Mouse (Mus musculus) neural tube, embryonic 13.5 days (tissue): ENCODE results near the gene Gper1. TPM values are rescaled to one million over a fixed set of nuclear protein-coding genes. Genes with fewer than 3 reads are reported as not detected.
A peak's percentile ranks its signal among the peaks of the same experiment; 100 is the strongest.

Experiments
- ATAC-seq: fragments of 200-750 bp; cut with Nextera tagmentation; 2 replicates; pipeline ENCODE4 v1.8.0; 2017; ENCODE audit warnings: low read depth, mild to moderate bottlenecking, moderate TSS enrichment, moderate library complexity
- H3K27ac ChIP-seq: fragments of 300-500 bp; sonication (generic); replicated peaks from 2 replicates; pipeline ENCODE4 v1.5.1; 2015; ENCODE audit warnings: moderate library complexity, mild to moderate bottlenecking, inconsistent platforms
- H3K27me3 ChIP-seq: fragments of 300-500 bp; sonication (generic); 2 replicates; pipeline ENCODE4 v1.6.1; 2015; ENCODE audit warnings: mild to moderate bottlenecking, inconsistent platforms
- H3K36me3 ChIP-seq: fragments of 300-500 bp; sonication (generic); 2 replicates; pipeline ENCODE4 v1.6.1; 2015; ENCODE audit warnings: mild to moderate bottlenecking, inconsistent platforms
- H3K4me1 ChIP-seq: fragments of 300-500 bp; sonication (generic); replicated peaks from 2 replicates; pipeline ENCODE4 v1.6.1; 2015; ENCODE audit warnings: inconsistent platforms
- H3K4me2 ChIP-seq: fragments of 300-500 bp; sonication (generic); 2 replicates; pipeline ENCODE4 v1.6.1; 2015; ENCODE audit warnings: inconsistent platforms, mild to moderate bottlenecking, moderate library complexity
- H3K4me3 ChIP-seq: fragments of 300-500 bp; sonication (generic); 2 replicates; pipeline ENCODE4 v1.5.1; 2015; ENCODE audit warnings: mild to moderate bottlenecking, inconsistent platforms
- H3K9ac ChIP-seq: fragments of 300-500 bp; sonication (generic); 2 replicates; pipeline ENCODE4 v1.6.1; 2015; ENCODE audit warnings: moderate library complexity, mild to moderate bottlenecking, inconsistent platforms
- H3K9me3 ChIP-seq: fragments of 300-500 bp; sonication (generic); 2 replicates; pipeline ENCODE4 v1.6.1; 2016; ENCODE audit warnings: inconsistent platforms
- WGBS: fragments of 180-500 bp; shearing (Covaris S2); methylation state at CpG from one replicate; pipeline ENCODE4 v1.1.7; 2015; 5-methylcytosine and 5-hydroxymethylcytosine counted together
- polyA plus RNA-seq: library from polyadenylated mRNA; unstranded; fragments of >200 nt; fragmentation: Nextera tagmentation; extraction: Ambion mirVana; gene quantifications from 2 replicates; pipeline ENCODE4 v1.2.1, GENCODE M21; 2015

The Gper1 gene
- polyA plus RNA-seq, 1 experiment from 2014 or later: 9.9 TPM

GRCm38 (mm10) chr5:139460384-139461067, 37.6 kb downstream of the Gper1 start, which contains the start of gene 3110082I17Rik:
Gene 3110082I17Rik (minus strand): TSS chr5:139460527.
- Histone ChIP-seq H3K4me3 (peak within 1 kb of the TSS; percentile 66), H3K27ac (no peak within 1 kb of the TSS), H3K36me3 (no peaks in the 10 kb centered on the region), H3K27me3 (no peaks in the 10 kb centered on the region), H3K9ac (peak within 1 kb of the TSS; percentile 76), H3K4me2 (peak within 1 kb of the TSS; percentile 78), H3K9me3 (no peaks in the 10 kb centered on the region), H3K4me1 (peaks cover 15% of the 10 kb centered on the region)
- 4% methylated on average over 42 of the region's 42 CpGs for WGBS
- peak; percentile 99 for ATAC-seq

GRCm38 (mm10) chr5:139464874-139465273, 41.9 kb downstream of the Gper1 start:
- Histone ChIP-seq H3K9ac (no peak overlapping the region), H3K36me3 (no peaks in the 10 kb centered on the region), H3K4me1 (peaks cover 8% of the 10 kb centered on the region), H3K4me3 (no peak overlapping the region), H3K4me2 (no peak overlapping the region), H3K9me3 (no peaks in the 10 kb centered on the region), H3K27ac (no peak overlapping the region), H3K27me3 (no peaks in the 10 kb centered on the region)
- ATAC-seq: no peak
- WGBS: 79% methylated on average over 4 of the region's 4 CpGs

GRCm38 (mm10) chr5:139466373-139466772, 43.4 kb downstream of the Gper1 start:
- H3K4me3 ChIP-seq: no peak overlapping the region
- H3K4me2 ChIP-seq: no peak overlapping the region
- H3K9ac ChIP-seq: no peak overlapping the region
- H3K27ac ChIP-seq: no peak overlapping the region
- no peak for ATAC-seq
- peaks cover 9% of the 10 kb centered on the region for H3K36me3 ChIP-seq
- 74% methylated on average over 2 of the region's 2 CpGs for WGBS
- H3K4me1 ChIP-seq: no peaks in the 10 kb centered on the region
- no peaks in the 10 kb centered on the region for H3K9me3 ChIP-seq
- H3K27me3 ChIP-seq: no peaks in the 10 kb centered on the region

- peaks cover 14% of the 10 kb centered on the region for H3K36me3 ChIP-seq
- H3K9ac ChIP-seq: no peak overlapping the region
- H3K27me3 ChIP-seq: no peaks in the 10 kb centered on the region
- H3K27ac ChIP-seq: no peak overlapping the region
- no peak overlapping the region for H3K4me2 ChIP-seq
- H3K4me1 ChIP-seq: no peaks in the 10 kb centered on the region
- no peaks in the 10 kb centered on the region for H3K9me3 ChIP-seq
- WGBS: 75% methylated on average over 4 of the region's 4 CpGs
- no peak overlapping the region for H3K4me3 ChIP-seq
- no peak for ATAC-seq
Measured at GRCm38 (mm10) chr5:139466801-139467200, 43.9 kb downstream of the Gper1 start.

- Histone ChIP-seq H3K4me2 (no peak overlapping the region), H3K27ac (no peak overlapping the region), H3K4me1 (no peaks in the 10 kb centered on the region), H3K4me3 (no peak overlapping the region), H3K27me3 (no peaks in the 10 kb centered on the region), H3K36me3 (peaks cover 26% of the 10 kb centered on the region), H3K9me3 (no peaks in the 10 kb centered on the region), H3K9ac (no peak overlapping the region)
- ATAC-seq: no peak
- WGBS: 48% methylated on average over 5 of the region's 5 CpGs
Measured at GRCm38 (mm10) chr5:139467998-139468397, 45.0 kb downstream of the Gper1 start.

GRCm38 (mm10) chr5:139474741-139475140, 51.8 kb downstream of the Gper1 start:
- H3K27ac ChIP-seq: 0 out of 2 replicates have a peak overlapping the region, but pooled peaks have one; percentile 5
- H3K36me3 ChIP-seq: peaks cover 91% of the 10 kb centered on the region
- no peak overlapping the region for H3K9ac ChIP-seq
- H3K9me3 ChIP-seq: no peaks in the 10 kb centered on the region
- no peaks in the 10 kb centered on the region for H3K4me1 ChIP-seq
- peak; percentile 75 for ATAC-seq
- H3K4me2 ChIP-seq: no peak overlapping the region
- 44% methylated on average over 9 of the region's 9 CpGs for WGBS
- no peaks in the 10 kb centered on the region for H3K27me3 ChIP-seq
- no peak overlapping the region for H3K4me3 ChIP-seq

Other genes with a start within 250 kb of the Gper1 start
- 40.4 and 42.1 TPM in 2 replicates for gene Sun1, start 222.5 kb upstream of the Gper1 start, polyA plus RNA-seq
- 116 and 119 TPM in 2 replicates for gene Get4, start 170.8 kb upstream of the Gper1 start, polyA plus RNA-seq
- gene Adap1, start 97.5 kb upstream of the Gper1 start, polyA plus RNA-seq: 51.5 and 66.3 TPM in 2 replicates
- 113 and 120 TPM in 2 replicates for gene Cox19, start 71.7 kb upstream of the Gper1 start, polyA plus RNA-seq
- gene Cyp2w1, start 70.5 kb upstream of the Gper1 start, polyA plus RNA-seq: not detected in 2 replicates
- gene Gpr146, start 45.5 kb upstream of the Gper1 start, polyA plus RNA-seq: 1.8 and 1.9 TPM in 2 replicates
- 0.38 and 0.39 TPM in 2 replicates for gene C130050O18Rik, start 17.9 kb upstream of the Gper1 start, polyA plus RNA-seq
- gene 3110082I17Rik, start 37.4 kb downstream of the Gper1 start, polyA plus RNA-seq: 14.9 and 15.1 TPM in 2 replicates
- 16.0 and 18.0 TPM in 2 replicates for gene Zfand2a, start 61.4 kb downstream of the Gper1 start, polyA plus RNA-seq
- gene Uncx, start 120.3 kb downstream of the Gper1 start, polyA plus RNA-seq: 43.3 and 46.4 TPM in 2 replicates